Mouse (Mus musculus) CD4-positive, CD25-positive, alpha-beta regulatory T cell, adult 2 months (primary cell): Measurements from ENCODE around the gene Foxd1.

ENCODE experiments used
- DNase-seq: peaks from one replicate; pipeline ENCODE4 v3.0.0-alpha.2; 2012; ENCODE audit warnings: low read depth, low spot score

Gene Foxd1

DNA sequence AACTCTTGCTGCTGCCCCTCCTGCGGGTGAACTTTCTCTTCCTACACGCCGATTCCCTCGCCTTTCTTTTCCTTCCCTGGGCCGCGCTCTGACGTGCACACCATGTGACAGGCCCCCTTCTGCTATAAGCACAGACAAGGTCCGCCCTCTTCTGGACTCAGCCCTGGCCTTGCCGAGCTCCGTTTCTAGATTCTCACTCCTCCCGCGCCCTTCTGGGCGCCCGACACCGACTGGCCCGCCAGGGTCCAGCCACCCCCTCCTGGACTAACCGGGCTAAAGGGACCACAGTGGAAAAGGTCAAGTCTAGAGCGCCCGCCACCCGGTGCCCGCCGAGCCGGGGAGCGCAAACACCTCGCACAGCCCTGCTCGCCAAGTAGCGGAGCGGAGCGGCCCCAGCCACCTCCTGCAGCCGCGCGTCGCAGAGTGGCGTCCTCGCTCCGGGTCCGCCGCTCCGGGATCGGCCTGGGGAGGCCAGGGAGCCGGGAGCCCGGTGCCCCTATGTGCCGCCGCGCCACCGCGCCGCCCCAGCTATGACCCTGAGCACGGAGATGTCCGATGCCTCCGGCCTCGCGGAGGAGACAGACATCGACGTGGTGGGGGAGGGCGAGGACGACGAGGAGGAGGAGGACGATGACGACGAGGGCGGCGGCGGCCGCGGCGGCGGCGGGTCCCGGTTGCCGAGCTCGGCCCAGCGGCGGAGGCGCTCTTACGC is at the start of gene Foxd1:
Gene Foxd1 (plus strand): TSS at position 153 of the 712 bp plus-strand sequence.
- peak; percentile 26 for DNase-seq

DNA sequence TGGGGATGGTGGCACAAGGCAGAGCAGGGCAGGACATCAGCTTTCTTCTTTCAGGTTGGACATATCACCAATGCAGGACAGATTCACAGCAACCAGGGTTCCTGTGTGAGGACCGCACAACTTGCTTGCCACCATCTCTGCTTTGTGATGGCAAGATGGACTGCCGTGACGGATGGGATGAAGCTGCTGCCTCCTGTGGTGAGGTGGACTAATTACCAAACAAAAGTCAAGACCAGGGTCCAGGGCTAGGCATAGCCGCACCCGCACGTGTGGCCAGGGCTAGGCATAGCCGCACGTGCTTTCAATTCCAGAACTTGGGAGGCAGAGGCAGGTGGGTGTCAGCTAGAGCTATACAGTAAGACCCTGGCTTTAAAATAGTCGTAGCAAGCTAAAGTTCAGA is 48.8 kb upstream of the Foxd1 start:
- no peak for DNase-seq

DNA sequence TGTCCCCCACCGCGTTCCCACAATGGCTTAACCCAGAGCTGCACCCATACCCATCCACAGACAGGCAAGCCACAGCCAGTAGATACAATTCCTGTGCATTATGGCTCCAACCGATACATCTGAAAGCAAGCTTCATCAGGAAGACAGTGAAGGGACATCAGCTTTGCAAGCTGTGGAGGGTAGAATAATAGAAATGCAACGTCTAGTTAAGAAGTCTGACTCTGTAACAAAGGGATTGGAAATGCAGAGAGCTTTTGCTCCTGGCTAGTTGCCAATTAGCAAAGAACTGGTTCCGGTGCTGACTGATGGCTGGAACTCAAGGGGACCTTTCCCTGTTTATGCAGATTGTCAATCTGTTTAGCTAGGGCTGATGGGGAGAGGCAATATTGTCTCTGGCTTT is 47.6 kb upstream of the Foxd1 start:
- no peak for DNase-seq

- DNase-seq: no peak
Measured at GRCm38 (mm10) chr13:98306852-98307475, 47.1 kb upstream of the Foxd1 start.

DNA sequence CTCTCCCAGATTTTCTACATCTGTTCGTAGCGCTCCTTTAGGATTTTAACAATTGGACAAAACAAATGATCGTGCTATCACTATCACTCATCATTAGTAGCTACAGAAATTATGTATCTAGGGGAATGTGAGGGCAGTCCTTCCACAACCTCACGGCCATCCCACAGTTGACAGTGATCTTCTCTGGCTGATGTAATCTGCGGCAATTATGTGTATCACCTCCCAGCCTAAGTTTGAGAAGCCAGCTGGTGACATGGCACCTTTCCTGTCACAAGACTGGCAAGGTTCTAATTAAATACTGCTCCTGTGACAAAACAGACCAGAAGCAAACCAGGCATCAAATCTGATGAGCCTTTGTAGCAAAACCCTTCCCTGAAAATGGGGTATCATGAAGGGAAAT is 46.0 kb upstream of the Foxd1 start:
- DNase-seq: no peak

DNA sequence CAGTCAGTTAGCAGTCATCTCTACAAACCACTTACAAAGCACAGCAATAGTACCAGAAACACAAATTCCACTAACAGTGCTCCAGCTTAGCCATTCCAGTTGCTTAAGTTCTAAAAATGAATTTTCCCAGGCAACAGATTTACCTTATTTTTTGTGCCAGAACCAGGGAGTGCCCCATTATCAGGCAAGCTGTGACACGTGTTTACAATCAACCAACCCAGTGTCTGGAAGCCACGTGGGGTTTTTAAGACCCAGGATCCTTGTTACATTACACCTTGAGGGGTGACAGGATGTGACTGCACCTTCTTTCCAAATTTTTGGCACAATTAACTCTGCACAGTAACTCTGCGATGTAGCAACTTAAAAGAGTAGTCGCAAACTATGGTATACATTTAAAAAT is 45.3 kb upstream of the Foxd1 start:
- DNase-seq: no peak

DNA sequence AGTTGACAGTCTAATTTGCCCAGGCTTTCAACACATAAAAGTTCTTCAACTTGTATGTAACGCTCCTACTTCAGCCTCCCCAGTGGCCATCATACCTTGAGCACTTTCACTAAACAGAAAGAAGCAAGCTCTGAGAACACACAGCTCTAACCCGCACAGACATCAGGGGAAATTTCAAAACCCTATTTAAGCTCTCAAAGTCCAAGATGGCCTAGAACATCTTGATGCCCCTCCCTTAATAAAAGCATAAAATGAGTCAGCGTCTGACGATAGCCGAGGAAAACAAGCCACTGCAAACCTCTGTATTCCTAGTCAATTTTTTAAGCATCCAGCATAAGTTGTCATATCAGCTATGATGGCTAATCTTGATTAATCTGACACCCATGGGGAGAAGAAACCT is 42.4 kb upstream of the Foxd1 start:
- no peak for DNase-seq

GRCm38 (mm10) chr13:98313631-98314030 is 40.4 kb upstream of the Foxd1 start:
- DNase-seq: no peak

DNA sequence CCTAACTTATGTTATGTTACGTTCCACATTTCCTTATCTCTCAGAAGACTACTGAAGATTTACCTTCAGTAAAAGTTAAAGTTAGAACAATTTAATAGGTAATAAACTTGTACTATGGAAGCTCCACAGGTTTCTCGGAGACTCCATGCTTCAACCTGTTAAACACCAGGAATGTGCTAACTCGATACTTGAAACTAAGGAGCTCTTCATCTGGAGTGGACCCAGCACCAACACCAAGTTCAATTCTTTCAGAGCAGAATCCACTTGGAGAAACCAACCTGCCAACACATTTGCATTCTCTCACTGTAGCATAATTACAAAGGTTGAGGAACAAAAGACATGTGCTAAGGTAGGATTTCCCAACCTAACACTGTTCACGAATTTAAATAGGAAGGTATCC is 38.9 kb upstream of the Foxd1 start:
- DNase-seq: no peak

- no peak for DNase-seq
Measured at GRCm38 (mm10) chr13:98316140-98316479, 37.9 kb upstream of the Foxd1 start.

- DNase-seq: peak; percentile 96
Measured at GRCm38 (mm10) chr13:98316480-98317245, 37.4 kb upstream of the Foxd1 start, which contains the start of gene Btf3. TSS of gene Btf3 (minus strand) at chr13:98317006.

DNA sequence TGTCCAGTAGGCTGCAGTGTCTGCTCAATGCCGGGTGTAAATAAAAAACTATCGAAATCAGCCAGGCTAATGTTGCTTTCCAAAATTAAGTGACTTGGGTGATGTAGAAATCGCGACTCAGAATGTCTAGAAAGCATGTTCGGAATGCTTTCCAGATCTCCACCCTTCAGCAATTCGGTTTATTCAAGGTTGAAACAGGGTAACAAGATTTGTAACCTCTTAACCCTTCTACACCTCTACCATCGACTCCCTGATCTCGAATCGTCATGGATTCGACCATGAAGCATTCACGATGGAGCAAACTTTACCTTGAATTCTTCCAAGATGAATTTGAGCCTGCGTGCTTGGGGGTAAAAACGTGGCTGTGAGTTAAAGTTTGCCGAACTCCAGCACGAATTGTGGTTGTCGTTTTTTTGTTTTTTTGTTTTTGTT is 36.8 kb upstream of the Foxd1 start:
- no peak for DNase-seq

- DNase-seq: no peak
Measured at GRCm38 (mm10) chr13:98317911-98318310, 36.1 kb upstream of the Foxd1 start.

DNA sequence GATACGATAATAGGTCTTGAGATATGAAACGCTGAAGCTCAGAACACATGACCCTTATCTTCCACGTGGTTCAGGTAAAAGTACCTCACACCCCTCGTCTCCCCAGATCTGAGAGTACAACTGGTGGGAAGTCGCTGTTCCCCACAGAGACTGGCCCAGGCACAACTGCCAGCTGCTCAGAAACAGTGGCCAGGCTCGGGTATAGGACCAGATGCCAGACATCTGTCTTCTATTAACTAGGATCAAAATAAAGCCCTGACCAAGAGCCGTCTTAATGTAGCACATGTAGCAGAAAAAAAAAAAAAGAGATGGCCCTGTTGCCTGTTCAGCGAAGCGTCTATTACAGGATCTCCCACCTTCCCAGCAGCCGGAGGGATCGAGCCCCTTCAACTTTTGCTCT is 29.0 kb upstream of the Foxd1 start:
- DNase-seq: no peak

DNA sequence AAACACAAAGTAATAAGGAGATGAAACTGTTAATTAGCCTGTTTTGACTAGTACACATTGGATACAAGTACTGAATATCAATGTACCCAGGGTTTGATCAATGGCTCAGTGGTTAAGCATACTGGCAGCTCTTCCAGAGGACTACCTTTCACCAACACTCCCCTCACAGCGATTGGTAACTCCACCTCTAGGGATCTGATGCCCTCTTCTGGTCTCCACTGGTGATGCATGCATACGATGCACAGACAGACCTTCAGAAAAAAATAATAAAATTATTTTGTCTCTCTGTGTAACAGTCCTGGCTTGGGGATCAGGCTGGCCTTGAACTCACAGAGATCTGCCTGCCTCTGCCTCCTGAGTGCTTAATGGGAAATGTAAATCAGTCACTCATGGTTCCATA is 21.9 kb upstream of the Foxd1 start:
- peak; percentile 60 for DNase-seq

GRCm38 (mm10) chr13:98336205-98336604 is 17.8 kb upstream of the Foxd1 start:
- no peak for DNase-seq

DNA sequence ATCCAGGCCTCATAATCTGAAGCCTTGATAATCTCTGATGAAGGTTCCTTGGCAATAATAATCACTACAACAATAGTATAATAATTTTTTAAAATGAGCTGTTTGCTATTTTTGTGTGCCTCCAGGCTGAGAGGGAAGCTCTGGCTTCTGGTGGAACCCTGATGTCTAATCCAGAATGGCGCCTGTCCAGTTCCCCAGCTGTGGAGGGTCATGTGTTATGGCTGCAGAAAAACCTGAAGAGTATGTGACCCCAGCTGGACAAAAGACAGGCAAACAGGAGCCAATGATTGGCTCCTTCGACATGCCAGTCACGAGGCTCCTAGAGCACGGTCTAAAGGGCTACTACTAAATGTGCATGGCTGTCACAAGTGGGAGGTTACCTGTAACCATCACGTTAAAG is 13.5 kb upstream of the Foxd1 start:
- DNase-seq: no peak

DNA sequence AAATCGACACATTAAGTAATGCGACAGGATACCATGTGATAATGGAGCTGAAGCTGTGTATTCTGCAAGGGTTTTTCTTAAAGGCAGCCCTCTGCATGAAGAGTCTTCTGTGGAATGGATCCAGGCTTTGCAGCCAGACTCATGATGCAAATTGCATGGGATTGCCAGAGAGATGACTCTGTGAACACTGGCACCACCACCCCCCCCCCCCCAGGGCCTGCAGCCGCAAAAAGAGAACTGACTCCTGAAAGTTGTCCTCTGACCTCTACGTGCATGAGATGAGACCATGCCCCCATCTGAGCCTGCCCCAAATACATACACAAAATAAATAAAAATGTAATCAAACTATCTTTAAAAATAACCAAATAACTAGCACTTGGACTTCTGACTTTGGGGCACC is 4.6 kb upstream of the Foxd1 start:
- DNase-seq: no peak

DNA sequence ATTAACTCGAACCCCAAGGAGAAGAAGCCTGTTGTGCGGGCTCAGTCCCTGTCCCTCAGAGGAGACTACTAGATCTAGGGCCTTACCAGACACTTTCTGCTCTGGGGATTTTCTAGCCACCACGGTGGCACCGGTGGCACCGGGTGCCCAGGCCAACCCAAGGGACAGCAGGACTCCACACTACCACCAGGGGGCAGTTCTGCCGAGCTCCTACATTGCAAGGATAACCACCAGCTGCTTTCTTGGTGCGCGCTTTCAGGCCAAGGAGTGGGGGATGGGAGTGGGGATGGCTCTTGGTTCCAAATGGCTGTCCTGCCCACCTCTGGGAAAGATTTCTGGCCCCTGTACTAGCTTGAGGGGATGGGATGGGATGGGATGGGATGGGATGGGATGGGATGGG is 2.5 kb upstream of the Foxd1 start:
- peak; percentile 55 for DNase-seq

- DNase-seq: no peak
Measured at GRCm38 (mm10) chr13:98352381-98352975, 1.6 kb upstream of the Foxd1 start.

- DNase-seq: no peak
Measured at GRCm38 (mm10) chr13:98353709-98354089, 343 bp upstream of the Foxd1 start.

DNA sequence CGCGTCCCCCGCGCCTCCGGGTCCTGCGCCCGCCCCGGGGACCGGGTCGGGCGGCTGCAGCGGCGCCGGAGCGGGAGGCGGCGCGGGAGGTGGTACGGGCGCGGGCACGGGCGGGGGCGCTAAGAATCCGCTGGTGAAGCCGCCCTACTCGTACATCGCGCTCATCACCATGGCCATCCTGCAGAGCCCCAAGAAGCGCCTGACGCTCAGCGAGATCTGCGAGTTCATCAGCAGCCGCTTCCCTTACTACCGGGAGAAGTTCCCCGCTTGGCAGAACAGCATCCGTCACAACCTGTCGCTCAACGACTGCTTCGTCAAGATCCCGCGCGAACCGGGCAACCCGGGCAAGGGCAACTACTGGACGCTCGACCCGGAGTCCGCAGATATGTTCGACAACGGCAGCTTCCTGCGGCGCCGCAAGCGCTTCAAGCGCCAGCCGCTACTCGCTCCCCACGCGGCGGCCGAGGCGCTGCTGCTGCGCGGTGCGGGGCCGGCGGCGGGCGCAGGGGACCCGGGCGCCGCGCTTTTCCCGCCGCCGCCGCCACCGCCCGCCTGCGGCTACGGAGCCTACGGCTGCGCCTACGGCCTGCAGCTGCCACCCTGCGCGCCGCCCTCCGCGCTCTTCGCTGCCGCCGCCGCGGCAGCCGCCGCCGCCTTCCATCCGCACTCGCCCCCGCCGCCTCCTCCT is 973 bp downstream of the Foxd1 start:
- peak; percentile 36 for DNase-seq
